Mouse (Mus musculus): ENCODE data around the gene Myt1l. TPM values are rescaled to one million over a fixed set of nuclear protein-coding genes. Genes with fewer than 3 reads are reported as not detected.
A peak's percentile ranks its signal among the peaks of the same experiment; 100 is the strongest.

Myt1l gene
- polyA plus RNA-seq, 1 experiment from 2014 or later: 96.6 TPM

DNA sequence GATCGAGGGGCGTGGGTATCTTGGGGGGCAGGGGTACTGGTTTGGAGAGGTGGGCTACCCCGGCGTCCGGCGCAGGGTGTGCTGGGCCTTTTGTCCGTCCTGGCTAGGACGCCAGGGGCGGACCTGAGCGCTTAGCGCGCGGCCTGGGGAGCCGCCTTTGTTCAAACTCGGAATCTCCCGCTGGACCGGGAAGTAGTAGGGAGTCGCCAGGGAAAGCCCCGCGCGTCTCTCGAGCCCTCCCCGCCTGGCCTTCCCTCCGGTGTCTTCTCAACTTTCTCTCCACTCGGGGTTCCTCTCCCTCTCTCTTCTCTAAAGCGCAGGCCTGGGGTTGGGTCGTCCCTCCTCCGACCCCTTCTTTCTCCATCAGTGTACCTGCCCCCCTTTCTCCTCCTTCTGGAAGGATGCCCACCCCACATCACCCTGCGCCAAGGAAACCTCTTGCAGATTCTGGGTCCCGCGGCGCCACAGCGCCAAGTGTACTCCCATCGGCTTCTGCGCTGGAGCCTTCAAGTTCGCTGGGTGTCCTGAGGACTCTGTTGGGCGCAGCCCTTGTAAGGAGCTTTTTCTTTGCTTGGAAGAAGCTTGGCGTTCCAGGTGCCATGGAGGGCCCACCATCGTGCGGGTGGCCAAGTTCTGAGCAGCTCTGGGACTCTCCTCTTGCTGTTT is 410.3 kb downstream of the Myt1l start:
- ATAC-seq (peak; percentile 83), DNase-seq (ENCODE audit: low spot score) (peak; percentile 81)
- peak overlapping the region; percentile 85 for H3K4me2 ChIP-seq (ENCODE audit: low read length)
- peak overlapping the region; percentile 94 for H3K27ac ChIP-seq (ENCODE audit: low read depth, low read length)
- peak overlapping the region; percentile 79 for H3K4me3 ChIP-seq (ENCODE audit: low read depth, low read length)
- H3K9me3 ChIP-seq (replicated peaks; ENCODE audit: control insufficient read depth, low read length): no peaks in the 10 kb centered on the region
- H3K36me3 ChIP-seq (ENCODE audit: control insufficient read depth, insufficient read depth, low read length): no peaks in the 10 kb centered on the region
- peak overlapping the region; percentile 98 for H3K9ac ChIP-seq (ENCODE audit: low read length)
- H3K27me3 ChIP-seq (replicated peaks; ENCODE audit: control insufficient read depth, insufficient read depth, low read length): no peaks in the 10 kb centered on the region
- WGBS: under 1% methylated on average over 40 of the region's 40 CpGs
- H3K4me1 ChIP-seq (ENCODE audit: control insufficient read depth, insufficient read depth, low read length): peaks cover 22% of the 10 kb centered on the region

DNA sequence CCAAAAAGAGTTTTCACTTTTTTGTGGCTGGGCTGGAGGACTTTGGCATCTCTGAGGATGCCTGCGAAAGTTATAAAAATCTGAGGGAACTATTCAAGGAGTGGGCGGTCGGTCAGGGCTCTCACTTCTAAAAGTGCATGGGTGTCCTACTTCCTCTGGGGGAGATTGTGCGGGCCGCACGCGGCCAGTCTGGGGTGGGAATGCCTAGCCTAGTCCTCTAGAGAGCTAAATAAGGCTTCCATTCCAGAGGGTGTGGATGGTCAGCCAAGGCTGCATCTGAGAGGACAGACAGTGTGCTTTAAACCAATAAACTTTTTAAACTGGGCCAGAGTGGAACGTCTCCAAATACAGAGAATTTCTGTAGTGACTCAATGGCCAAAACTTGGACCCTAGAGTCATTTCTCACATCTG is 411.1 kb downstream of the Myt1l start:
- no peaks in the 10 kb centered on the region for H3K36me3 ChIP-seq (ENCODE audit: control insufficient read depth, insufficient read depth, low read length)
- peaks cover 22% of the 10 kb centered on the region for H3K4me1 ChIP-seq (ENCODE audit: control insufficient read depth, insufficient read depth, low read length)
- H3K4me3 ChIP-seq (ENCODE audit: low read depth, low read length): peak overlapping the region; percentile 79
- no peaks in the 10 kb centered on the region for H3K9me3 ChIP-seq (replicated peaks; ENCODE audit: control insufficient read depth, low read length)
- peak overlapping the region; percentile 85 for H3K4me2 ChIP-seq (ENCODE audit: low read length)
- no peak for DNase-seq (ENCODE audit: low spot score)
- no peak for ATAC-seq
- H3K9ac ChIP-seq (ENCODE audit: low read length): peak overlapping the region; percentile 98
- 0 out of 2 replicates have a peak overlapping the region, but pooled peaks have one; percentile 94 for H3K27ac ChIP-seq (ENCODE audit: low read depth, low read length)
- H3K27me3 ChIP-seq (replicated peaks; ENCODE audit: control insufficient read depth, insufficient read depth, low read length): no peaks in the 10 kb centered on the region
- WGBS: 7% methylated on average over 8 of the region's 8 CpGs

DNA sequence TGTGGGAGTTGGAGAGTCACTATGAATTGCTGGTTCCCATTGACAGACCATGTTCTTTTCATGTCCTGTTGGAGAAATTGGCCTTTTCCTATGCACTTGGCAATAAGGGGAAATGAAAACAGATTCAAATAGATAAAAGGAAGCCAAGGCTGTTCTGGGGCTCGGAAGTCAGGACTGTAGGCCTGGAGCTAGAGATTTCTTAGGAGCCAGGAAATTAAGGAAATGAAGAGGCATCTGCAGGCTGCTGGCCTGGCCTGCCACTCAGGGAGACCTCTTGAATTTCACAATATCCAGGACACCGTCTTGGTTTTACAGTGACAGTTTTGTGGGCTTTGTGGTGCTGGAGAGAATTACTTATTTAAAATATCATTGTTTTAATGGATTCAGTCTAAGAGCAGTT is 414.3 kb downstream of the Myt1l start:
- Histone ChIP-seq H3K36me3 (ENCODE audit: control insufficient read depth, insufficient read depth, low read length) (no peaks in the 10 kb centered on the region), H3K4me3 (ENCODE audit: low read depth, low read length) (no peak overlapping the region), H3K9me3 (replicated peaks; ENCODE audit: control insufficient read depth, low read length) (no peaks in the 10 kb centered on the region), H3K9ac (ENCODE audit: low read length) (no peak overlapping the region), H3K27ac (ENCODE audit: low read depth, low read length) (no peak overlapping the region), H3K4me1 (ENCODE audit: control insufficient read depth, insufficient read depth, low read length) (peaks cover 22% of the 10 kb centered on the region), H3K4me2 (ENCODE audit: low read length) (no peak overlapping the region), H3K27me3 (replicated peaks; ENCODE audit: control insufficient read depth, insufficient read depth, low read length) (no peaks in the 10 kb centered on the region)
- no peak for ATAC-seq
- WGBS: 97% methylated on average over 2 of the region's 2 CpGs
- DNase-seq (ENCODE audit: low spot score): no peak

DNA sequence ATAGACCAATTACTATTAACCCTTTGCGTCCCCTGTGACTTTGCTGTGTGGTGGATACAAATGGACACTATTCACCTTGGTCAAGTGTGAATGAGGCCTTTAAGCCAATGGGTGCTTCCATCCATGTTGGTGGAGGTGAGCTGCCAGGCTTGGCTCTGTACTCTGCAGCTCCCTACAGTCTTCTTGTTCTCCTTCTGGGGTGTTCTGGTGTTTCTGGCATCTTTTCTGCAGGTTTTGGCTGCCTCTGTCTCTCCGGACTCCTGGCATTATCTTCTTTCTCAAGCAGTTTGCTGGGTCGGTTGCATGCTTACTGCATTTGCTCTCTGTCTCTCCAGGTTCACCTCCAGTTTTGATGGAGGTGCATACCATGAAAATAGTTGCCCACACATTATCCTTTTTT is 416.5 kb downstream of the Myt1l start:
- ATAC-seq (no peak), DNase-seq (ENCODE audit: low spot score) (no peak)
- H3K27me3 ChIP-seq (replicated peaks; ENCODE audit: control insufficient read depth, insufficient read depth, low read length): no peaks in the 10 kb centered on the region
- H3K4me1 ChIP-seq (ENCODE audit: control insufficient read depth, insufficient read depth, low read length): peaks cover 14% of the 10 kb centered on the region
- H3K9me3 ChIP-seq (replicated peaks; ENCODE audit: control insufficient read depth, low read length): no peaks in the 10 kb centered on the region
- 80% methylated on average over 3 of the region's 3 CpGs for WGBS
- no peak overlapping the region for H3K4me3 ChIP-seq (ENCODE audit: low read depth, low read length)
- no peak overlapping the region for H3K4me2 ChIP-seq (ENCODE audit: low read length)
- H3K36me3 ChIP-seq (ENCODE audit: control insufficient read depth, insufficient read depth, low read length): 0 out of 2 replicates have a peak, but pooled peaks cover 5% of the 10 kb centered on the region
- no peak overlapping the region for H3K27ac ChIP-seq (ENCODE audit: low read depth, low read length)
- H3K9ac ChIP-seq (ENCODE audit: low read length): no peak overlapping the region

DNA sequence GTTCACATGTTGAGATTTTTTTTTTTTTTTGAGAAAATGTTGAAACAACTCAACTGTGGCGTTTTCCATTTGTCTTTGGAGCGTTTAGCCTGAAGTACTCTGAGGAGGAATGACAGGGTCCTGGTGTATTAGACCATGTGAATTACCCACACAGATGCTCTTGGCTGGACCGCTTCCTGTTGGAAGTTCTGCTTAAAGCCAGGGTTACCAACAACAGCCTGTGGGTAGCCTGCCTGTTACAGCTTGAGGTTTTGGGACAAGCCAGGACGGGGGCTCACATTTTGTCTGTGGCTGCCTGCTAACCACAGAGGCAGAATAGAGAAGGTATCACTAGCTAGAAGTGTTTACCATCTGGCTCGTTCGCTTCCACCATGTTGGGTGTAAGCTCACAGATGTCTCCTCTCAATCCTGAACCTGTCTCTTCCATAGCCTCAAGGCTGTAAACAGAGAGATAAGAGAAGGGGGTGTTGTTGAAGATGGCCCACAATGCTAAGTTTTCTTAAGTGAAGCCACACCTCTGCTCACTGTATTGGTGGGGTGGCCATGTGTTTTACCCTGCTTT is 417.1 kb downstream of the Myt1l start:
- Histone ChIP-seq H3K9ac (ENCODE audit: low read length) (no peak overlapping the region), H3K4me3 (ENCODE audit: low read depth, low read length) (no peak overlapping the region), H3K27me3 (replicated peaks; ENCODE audit: control insufficient read depth, insufficient read depth, low read length) (no peaks in the 10 kb centered on the region), H3K4me1 (ENCODE audit: control insufficient read depth, insufficient read depth, low read length) (peaks cover 8% of the 10 kb centered on the region), H3K36me3 (ENCODE audit: control insufficient read depth, insufficient read depth, low read length) (0 out of 2 replicates have a peak, but pooled peaks cover 5% of the 10 kb centered on the region), H3K9me3 (replicated peaks; ENCODE audit: control insufficient read depth, low read length) (no peaks in the 10 kb centered on the region), H3K4me2 (ENCODE audit: low read length) (no peak overlapping the region), H3K27ac (ENCODE audit: low read depth, low read length) (no peak overlapping the region)
- ATAC-seq: no peak
- WGBS: 89% methylated on average over 6 of the region's 6 CpGs
- DNase-seq (ENCODE audit: low spot score): no peak

DNA sequence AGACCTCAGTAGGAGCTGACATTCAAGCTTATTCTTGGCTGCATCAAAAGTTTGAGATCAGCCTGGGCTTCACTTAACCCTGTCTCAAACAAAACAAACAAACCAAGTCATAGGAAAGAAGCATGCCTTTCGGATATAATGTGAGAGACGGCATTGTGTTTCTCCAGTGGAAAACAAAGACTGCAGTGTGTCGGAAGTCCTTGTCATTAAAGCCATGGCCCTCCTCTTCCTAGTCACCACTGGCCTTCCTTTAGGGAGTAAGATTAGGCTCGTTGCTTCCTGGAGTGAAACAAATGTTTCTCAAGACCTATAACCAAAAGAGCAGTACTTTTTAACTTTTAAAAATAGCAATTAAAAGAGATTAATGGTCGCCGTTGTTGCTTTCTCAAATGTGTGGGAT is 422.9 kb downstream of the Myt1l start:
- Histone ChIP-seq H3K4me3 (ENCODE audit: low read depth, low read length) (no peak overlapping the region), H3K4me2 (ENCODE audit: low read length) (no peak overlapping the region), H3K9ac (ENCODE audit: low read length) (no peak overlapping the region), H3K27me3 (replicated peaks; ENCODE audit: control insufficient read depth, insufficient read depth, low read length) (no peaks in the 10 kb centered on the region), H3K36me3 (ENCODE audit: control insufficient read depth, insufficient read depth, low read length) (0 out of 2 replicates have a peak, but pooled peaks cover 5% of the 10 kb centered on the region), H3K4me1 (ENCODE audit: control insufficient read depth, insufficient read depth, low read length) (peaks cover 25% of the 10 kb centered on the region), H3K9me3 (replicated peaks; ENCODE audit: control insufficient read depth, low read length) (no peaks in the 10 kb centered on the region), H3K27ac (ENCODE audit: low read depth, low read length) (no peak overlapping the region)
- 28% methylated on average over 6 of the region's 6 CpGs for WGBS
- DNase-seq (ENCODE audit: low spot score) (no peak), ATAC-seq (no peak)

DNA sequence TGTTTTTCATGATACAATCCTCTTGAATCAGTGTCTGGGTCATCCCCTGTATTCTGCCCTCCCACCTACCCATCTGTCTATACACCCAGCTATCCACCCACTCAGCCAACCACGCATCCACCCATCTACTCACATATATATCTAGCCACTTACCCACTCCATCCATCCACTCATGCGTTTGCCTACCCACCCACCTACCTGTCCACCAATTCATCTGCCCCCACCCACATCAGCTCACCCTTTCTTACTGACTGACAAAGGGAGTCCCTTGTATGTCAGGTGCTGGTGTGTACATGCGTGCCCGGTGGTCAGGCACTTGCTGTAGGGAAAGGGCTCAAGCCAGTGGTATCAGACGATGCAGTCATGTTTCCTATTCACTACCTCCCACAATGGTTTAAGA is 423.3 kb downstream of the Myt1l start:
- no peak for ATAC-seq
- Histone ChIP-seq H3K9me3 (replicated peaks; ENCODE audit: control insufficient read depth, low read length) (no peaks in the 10 kb centered on the region), H3K4me3 (ENCODE audit: low read depth, low read length) (no peak overlapping the region)

DNA sequence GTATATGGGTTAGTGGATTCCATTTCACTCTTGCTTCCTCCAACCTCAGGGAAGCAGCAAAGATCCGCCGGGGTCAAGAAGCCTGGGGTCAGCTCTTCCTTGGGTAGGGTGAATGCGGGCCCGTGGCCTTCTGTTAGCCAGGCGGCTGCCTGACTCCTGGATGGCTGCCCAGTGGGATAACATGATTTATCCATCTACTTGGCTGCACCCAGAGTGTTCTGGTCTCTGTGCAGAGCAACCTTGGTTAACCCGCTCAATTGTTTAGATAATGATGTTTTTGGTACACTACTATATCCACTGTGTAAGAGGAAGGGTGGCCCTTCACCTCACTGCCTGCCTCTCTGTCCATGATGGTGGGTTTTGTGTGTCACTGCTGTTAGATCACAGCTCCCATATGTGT is 423.9 kb downstream of the Myt1l start:
- Histone ChIP-seq H3K36me3 (ENCODE audit: control insufficient read depth, insufficient read depth, low read length) (0 out of 2 replicates have a peak, but pooled peaks cover 5% of the 10 kb centered on the region), H3K4me1 (ENCODE audit: control insufficient read depth, insufficient read depth, low read length) (peaks cover 26% of the 10 kb centered on the region), H3K4me3 (ENCODE audit: low read depth, low read length) (no peak overlapping the region), H3K27ac (ENCODE audit: low read depth, low read length) (no peak overlapping the region), H3K9me3 (replicated peaks; ENCODE audit: control insufficient read depth, low read length) (no peaks in the 10 kb centered on the region), H3K27me3 (replicated peaks; ENCODE audit: control insufficient read depth, insufficient read depth, low read length) (no peaks in the 10 kb centered on the region), H3K9ac (ENCODE audit: low read length) (no peak overlapping the region), H3K4me2 (ENCODE audit: low read length) (no peak overlapping the region)
- ATAC-seq (no peak), DNase-seq (ENCODE audit: low spot score) (no peak)
- 90% methylated on average over 6 of the region's 6 CpGs for WGBS

More for the DNA sequence above, 423.3 kb downstream of the Myt1l start:
- no peak overlapping the region for H3K9ac ChIP-seq (ENCODE audit: low read length)
- 84% methylated on average over 5 of the region's 5 CpGs for WGBS
- H3K27ac ChIP-seq (ENCODE audit: low read depth, low read length): no peak overlapping the region
- peaks cover 25% of the 10 kb centered on the region for H3K4me1 ChIP-seq (ENCODE audit: control insufficient read depth, insufficient read depth, low read length)
- DNase-seq (ENCODE audit: low spot score): no peak
- H3K36me3 ChIP-seq (ENCODE audit: control insufficient read depth, insufficient read depth, low read length): 0 out of 2 replicates have a peak, but pooled peaks cover 5% of the 10 kb centered on the region
- no peaks in the 10 kb centered on the region for H3K27me3 ChIP-seq (replicated peaks; ENCODE audit: control insufficient read depth, insufficient read depth, low read length)
- no peak overlapping the region for H3K4me2 ChIP-seq (ENCODE audit: low read length)

DNA sequence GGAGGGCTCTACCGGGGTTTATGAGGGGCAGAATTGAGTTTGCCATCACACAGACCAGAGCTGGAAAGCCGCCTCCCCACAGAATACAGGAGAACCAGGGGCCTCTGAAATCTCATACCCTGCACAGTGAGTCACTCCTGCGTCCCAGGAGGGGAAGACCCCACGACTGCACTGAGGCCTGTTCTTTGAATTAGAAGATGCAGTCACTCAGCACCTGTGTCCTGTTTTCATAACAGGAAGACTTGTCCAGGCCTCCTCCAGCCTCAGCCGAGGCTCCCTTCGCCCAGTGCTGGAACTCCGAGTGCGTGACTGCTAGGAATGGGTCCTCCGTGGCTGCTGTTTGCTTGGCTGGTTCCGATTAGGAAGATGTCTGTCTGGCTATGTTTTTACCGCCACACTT is 425.8 kb downstream of the Myt1l start:
- peaks cover 27% of the 10 kb centered on the region for H3K4me1 ChIP-seq (ENCODE audit: control insufficient read depth, insufficient read depth, low read length)
- peak overlapping the region; percentile 78 for H3K27ac ChIP-seq (ENCODE audit: low read depth, low read length)
- H3K4me2 ChIP-seq (ENCODE audit: low read length): peak overlapping the region; percentile 14; the same call in 1 of the 2 replicates
- H3K36me3 ChIP-seq (ENCODE audit: control insufficient read depth, insufficient read depth, low read length): 0 out of 2 replicates have a peak, but pooled peaks cover 5% of the 10 kb centered on the region
- H3K4me3 ChIP-seq (ENCODE audit: low read depth, low read length): no peak overlapping the region
- no peaks in the 10 kb centered on the region for H3K9me3 ChIP-seq (replicated peaks; ENCODE audit: control insufficient read depth, low read length)
- ATAC-seq (peak; percentile 32; the same call in 1 of the 2 replicates), DNase-seq (ENCODE audit: low spot score) (no peak)
- peak overlapping the region; percentile 21; the same call in 1 of the 2 replicates for H3K9ac ChIP-seq (ENCODE audit: low read length)
- no peaks in the 10 kb centered on the region for H3K27me3 ChIP-seq (replicated peaks; ENCODE audit: control insufficient read depth, insufficient read depth, low read length)
- WGBS: 48% methylated on average over 11 of the region's 11 CpGs

Measured in forebrain, embryonic 14.5 days (tissue).